Mouse (Mus musculus): ENCODE results near the gene Slc1a5. TPM values are rescaled to one million over a fixed set of nuclear protein-coding genes. Genes with fewer than 3 reads are reported as not detected.
A peak's percentile ranks its signal among the peaks of the same experiment; 100 is the strongest.

Slc1a5 gene
- polyA plus RNA-seq, 1 experiment from 2014 or later = 4.6 TPM

DNA sequence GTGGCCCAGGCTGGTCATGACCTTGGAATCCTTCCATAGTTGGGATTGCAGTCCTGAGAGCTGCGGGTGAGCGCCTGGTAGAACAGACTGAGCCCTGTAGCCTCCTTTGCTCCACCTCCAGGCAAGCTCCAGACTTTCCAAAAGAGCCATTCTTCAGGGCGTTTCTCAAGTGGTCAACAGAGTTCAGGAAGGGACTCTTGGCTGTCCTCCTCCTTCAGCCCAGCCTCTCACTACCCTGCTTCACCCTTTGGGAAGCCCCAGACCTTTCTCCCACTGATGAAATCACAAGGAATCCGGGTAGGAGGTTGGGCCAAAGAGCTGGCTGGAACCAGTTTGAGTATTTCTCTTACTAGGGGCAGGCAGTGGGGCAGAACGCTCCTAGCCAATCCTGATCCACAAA, 1.1 kb upstream of the Slc1a5 start:
- Histone ChIP-seq H3K27me3 (ENCODE audit: control insufficient read depth, insufficient read depth, low read length) (no peaks in the 10 kb centered on the region), H3K27ac (ENCODE audit: low read depth, low read length) (no peak overlapping the region), H3K9me3 (ENCODE audit: control insufficient read depth, low read length) (no peaks in the 10 kb centered on the region), H3K4me3 (ENCODE audit: low read depth, low read length) (no peak overlapping the region), H3K9ac (replicated peaks; ENCODE audit: low read depth, low read length) (no peak overlapping the region), H3K36me3 (ENCODE audit: control insufficient read depth, insufficient read depth, low read length) (no peaks in the 10 kb centered on the region), H3K4me2 (ENCODE audit: low read depth, low read length) (no peak overlapping the region), H3K4me1 (ENCODE audit: control insufficient read depth, insufficient read depth, low read length) (peaks cover 8% of the 10 kb centered on the region; the same call in 1 of the 2 replicates)
- ATAC-seq (ENCODE audit: low read depth) = no peak
- WGBS = 84% methylated on average over 5 of the region's 5 CpGs

DNA sequence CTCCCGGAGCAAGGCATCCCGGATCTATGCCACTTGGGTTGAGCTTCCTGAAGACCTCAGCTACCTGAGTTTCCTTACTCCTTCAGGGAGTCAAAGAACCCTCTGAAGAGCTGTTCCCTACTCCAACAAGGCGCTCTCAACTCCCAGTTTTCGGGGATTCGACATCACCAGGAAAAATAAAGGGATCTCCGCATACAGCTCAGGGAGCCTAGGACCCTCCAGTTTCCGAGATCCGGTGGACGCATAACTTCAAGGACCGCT, 345 bp downstream of the Slc1a5 start:
- Histone ChIP-seq H3K4me1 (ENCODE audit: control insufficient read depth, insufficient read depth, low read length) (peaks cover 8% of the 10 kb centered on the region; the same call in 1 of the 2 replicates), H3K9ac (replicated peaks; ENCODE audit: low read depth, low read length) (peak overlapping the region; percentile 37), H3K4me3 (ENCODE audit: low read depth, low read length) (peak overlapping the region; percentile 33), H3K4me2 (ENCODE audit: low read depth, low read length) (peak overlapping the region; percentile 88), H3K27ac (ENCODE audit: low read depth, low read length) (no peak overlapping the region), H3K36me3 (ENCODE audit: control insufficient read depth, insufficient read depth, low read length) (no peaks in the 10 kb centered on the region), H3K9me3 (ENCODE audit: control insufficient read depth, low read length) (no peaks in the 10 kb centered on the region), H3K27me3 (ENCODE audit: control insufficient read depth, insufficient read depth, low read length) (no peaks in the 10 kb centered on the region)
- under 1% methylated on average over 10 of the region's 10 CpGs for WGBS
- ATAC-seq (ENCODE audit: low read depth) = peak; percentile 15; the same call in 1 of the 2 replicates

DNA sequence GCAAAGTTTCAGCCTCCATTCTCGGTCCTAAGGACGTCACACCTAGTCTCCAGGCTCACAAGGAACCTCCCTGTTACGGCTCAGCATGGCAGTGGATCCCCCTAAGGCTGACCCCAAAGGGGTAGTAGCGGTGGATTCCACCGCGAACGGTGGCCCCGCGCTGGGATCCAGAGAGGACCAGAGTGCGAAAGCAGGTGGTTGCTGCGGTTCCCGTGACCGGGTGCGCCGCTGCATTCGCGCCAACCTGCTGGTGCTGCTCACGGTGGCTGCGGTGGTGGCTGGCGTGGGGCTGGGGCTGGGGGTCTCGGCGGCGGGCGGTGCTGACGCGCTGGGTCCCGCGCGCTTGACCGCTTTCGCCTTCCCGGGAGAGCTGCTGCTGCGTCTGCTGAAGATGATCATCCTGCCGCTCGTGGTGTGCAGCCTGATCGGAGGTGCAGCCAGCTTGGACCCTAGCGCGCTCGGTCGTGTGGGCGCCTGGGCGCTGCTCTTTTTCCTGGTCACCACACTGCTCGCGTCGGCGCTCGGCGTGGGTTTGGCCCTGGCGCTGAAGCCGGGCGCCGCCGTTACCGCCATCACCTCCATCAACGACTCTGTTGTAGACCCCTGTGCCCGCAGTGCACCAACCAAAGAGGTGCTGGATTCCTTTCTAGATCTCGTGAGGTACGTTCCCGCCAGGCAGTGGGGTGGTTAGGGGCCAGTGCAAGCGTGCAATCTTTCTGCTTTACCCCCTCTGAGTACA, 845 bp downstream of the Slc1a5 start:
- Histone ChIP-seq H3K4me1 (ENCODE audit: control insufficient read depth, insufficient read depth, low read length) (peaks cover 8% of the 10 kb centered on the region; the same call in 1 of the 2 replicates), H3K9me3 (ENCODE audit: control insufficient read depth, low read length) (no peaks in the 10 kb centered on the region), H3K4me2 (ENCODE audit: low read depth, low read length) (peak overlapping the region; percentile 88), H3K36me3 (ENCODE audit: control insufficient read depth, insufficient read depth, low read length) (no peaks in the 10 kb centered on the region), H3K27me3 (ENCODE audit: control insufficient read depth, insufficient read depth, low read length) (no peaks in the 10 kb centered on the region), H3K4me3 (ENCODE audit: low read depth, low read length) (peak overlapping the region; percentile 33), H3K27ac (ENCODE audit: low read depth, low read length) (no peak overlapping the region), H3K9ac (replicated peaks; ENCODE audit: low read depth, low read length) (peak overlapping the region; percentile 37)
- under 1% methylated on average over 60 of the region's 60 CpGs for WGBS
- ATAC-seq (ENCODE audit: low read depth) = peak; percentile 52

DNA sequence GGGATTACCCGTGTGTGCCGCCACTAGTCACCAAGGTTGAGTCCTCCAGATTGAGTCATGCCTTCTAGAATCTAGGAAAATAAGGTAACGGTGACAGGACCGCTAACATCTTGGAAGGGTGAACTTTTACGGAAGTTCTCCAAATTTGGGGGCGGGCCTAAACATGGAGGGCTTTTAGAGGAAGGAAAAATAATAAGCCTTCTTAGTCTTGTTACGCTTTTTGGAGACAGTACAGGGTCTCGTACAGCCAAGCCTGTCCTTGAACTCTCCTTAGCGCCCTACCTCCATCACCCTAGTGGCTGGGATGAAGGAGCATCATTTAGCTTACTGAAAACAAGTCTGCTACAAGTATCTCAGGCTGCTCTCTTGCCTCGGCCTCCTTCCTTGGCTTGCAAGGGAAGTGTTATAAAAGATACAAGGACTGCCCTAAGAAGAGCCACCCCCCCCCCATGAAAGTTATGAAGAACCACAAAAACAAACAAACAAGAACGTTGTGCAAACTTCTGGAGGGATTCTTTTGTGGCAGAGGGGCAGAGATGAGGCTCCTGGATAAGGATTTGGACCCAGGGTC, 1.5 kb downstream of the Slc1a5 start:
- Histone ChIP-seq H3K4me1 (ENCODE audit: control insufficient read depth, insufficient read depth, low read length) (peaks cover 8% of the 10 kb centered on the region; the same call in 1 of the 2 replicates), H3K4me3 (ENCODE audit: low read depth, low read length) (peak overlapping the region; percentile 33), H3K36me3 (ENCODE audit: control insufficient read depth, insufficient read depth, low read length) (no peaks in the 10 kb centered on the region), H3K27me3 (ENCODE audit: control insufficient read depth, insufficient read depth, low read length) (no peaks in the 10 kb centered on the region), H3K4me2 (ENCODE audit: low read depth, low read length) (peak overlapping the region; percentile 88), H3K9ac (replicated peaks; ENCODE audit: low read depth, low read length) (no peak overlapping the region), H3K27ac (ENCODE audit: low read depth, low read length) (no peak overlapping the region), H3K9me3 (ENCODE audit: control insufficient read depth, low read length) (no peaks in the 10 kb centered on the region)
- 5% methylated on average over 11 of the region's 11 CpGs for WGBS
- no peak for ATAC-seq (ENCODE audit: low read depth)

DNA sequence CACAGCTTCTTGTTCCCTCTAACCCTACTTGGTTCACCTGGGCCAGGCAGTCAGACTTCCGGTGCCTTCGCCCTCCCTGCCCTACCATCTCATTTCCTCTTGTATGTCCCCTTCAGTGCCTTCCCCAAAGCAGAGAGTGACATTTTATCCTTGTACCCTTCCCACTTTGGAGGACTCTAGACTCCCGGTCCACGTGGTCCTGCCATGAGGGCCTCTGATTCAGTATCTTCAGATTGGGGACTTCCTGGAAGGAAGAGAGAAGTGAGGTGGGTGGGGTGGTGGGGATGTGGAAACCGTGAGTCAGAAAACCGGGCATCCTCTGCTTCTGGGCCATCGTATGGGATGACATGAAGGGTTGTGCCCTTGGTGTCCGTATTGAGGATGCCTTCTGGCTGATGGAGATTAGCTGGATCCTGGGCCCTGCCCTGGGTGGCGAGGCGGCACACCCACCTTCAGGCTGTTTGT, 2.1 kb downstream of the Slc1a5 start:
- 28% methylated on average over 10 of the region's 10 CpGs for WGBS
- Histone ChIP-seq H3K4me3 (ENCODE audit: low read depth, low read length) (no peak overlapping the region; the same call in 1 of the 2 replicates), H3K27ac (ENCODE audit: low read depth, low read length) (no peak overlapping the region), H3K27me3 (ENCODE audit: control insufficient read depth, insufficient read depth, low read length) (no peaks in the 10 kb centered on the region), H3K4me2 (ENCODE audit: low read depth, low read length) (peak overlapping the region; percentile 88; the same call in 1 of the 2 replicates), H3K36me3 (ENCODE audit: control insufficient read depth, insufficient read depth, low read length) (no peaks in the 10 kb centered on the region), H3K9ac (replicated peaks; ENCODE audit: low read depth, low read length) (no peak overlapping the region), H3K9me3 (ENCODE audit: control insufficient read depth, low read length) (no peaks in the 10 kb centered on the region), H3K4me1 (ENCODE audit: control insufficient read depth, insufficient read depth, low read length) (peaks cover 8% of the 10 kb centered on the region; the same call in 1 of the 2 replicates)
- no peak for ATAC-seq (ENCODE audit: low read depth)

DNA sequence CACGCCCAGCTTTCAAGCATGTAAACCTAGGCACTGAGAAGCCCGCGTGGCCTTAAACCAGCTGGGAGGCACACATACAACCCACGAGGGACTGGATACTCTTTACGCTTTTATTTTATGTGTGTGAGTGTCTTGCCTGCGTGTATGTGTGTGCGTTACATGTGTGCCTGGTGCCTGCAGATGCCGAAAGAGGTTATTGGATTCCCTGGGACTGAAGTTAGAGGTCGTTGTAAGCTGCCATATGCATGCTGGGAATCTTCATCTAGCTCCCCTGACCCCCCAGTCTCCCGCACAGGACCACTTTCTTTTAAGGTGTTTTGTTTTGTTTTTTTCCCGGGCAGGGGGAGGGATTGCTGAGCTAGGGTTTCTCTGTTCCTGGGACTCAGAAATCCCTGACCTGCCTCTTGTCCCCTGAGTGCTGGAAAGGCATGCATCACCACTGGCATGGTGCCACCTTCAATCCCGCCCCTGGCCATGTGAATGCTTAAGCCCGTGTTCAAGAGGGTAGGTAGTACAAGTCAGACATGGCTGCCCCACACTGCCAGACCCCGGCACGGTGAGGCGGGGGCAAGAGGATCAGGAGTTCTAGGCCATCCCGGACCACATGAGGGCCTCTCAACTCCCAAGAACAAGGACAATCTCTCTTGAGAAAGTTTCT, 2.7 kb downstream of the Slc1a5 start:
- no peak overlapping the region for H3K4me3 ChIP-seq (ENCODE audit: low read depth, low read length)
- no peak overlapping the region for H3K27ac ChIP-seq (ENCODE audit: low read depth, low read length)
- no peaks in the 10 kb centered on the region for H3K27me3 ChIP-seq (ENCODE audit: control insufficient read depth, insufficient read depth, low read length)
- peak overlapping the region; percentile 88; the same call in 1 of the 2 replicates for H3K4me2 ChIP-seq (ENCODE audit: low read depth, low read length)
- no peak overlapping the region for H3K9ac ChIP-seq (replicated peaks; ENCODE audit: low read depth, low read length)
- no peaks in the 10 kb centered on the region for H3K9me3 ChIP-seq (ENCODE audit: control insufficient read depth, low read length)
- ATAC-seq (ENCODE audit: low read depth) = no peak
- no peaks in the 10 kb centered on the region for H3K36me3 ChIP-seq (ENCODE audit: control insufficient read depth, insufficient read depth, low read length)
- 43% methylated on average over 17 of the region's 17 CpGs for WGBS
- H3K4me1 ChIP-seq (ENCODE audit: control insufficient read depth, insufficient read depth, low read length) = peaks cover 8% of the 10 kb centered on the region; the same call in 1 of the 2 replicates

DNA sequence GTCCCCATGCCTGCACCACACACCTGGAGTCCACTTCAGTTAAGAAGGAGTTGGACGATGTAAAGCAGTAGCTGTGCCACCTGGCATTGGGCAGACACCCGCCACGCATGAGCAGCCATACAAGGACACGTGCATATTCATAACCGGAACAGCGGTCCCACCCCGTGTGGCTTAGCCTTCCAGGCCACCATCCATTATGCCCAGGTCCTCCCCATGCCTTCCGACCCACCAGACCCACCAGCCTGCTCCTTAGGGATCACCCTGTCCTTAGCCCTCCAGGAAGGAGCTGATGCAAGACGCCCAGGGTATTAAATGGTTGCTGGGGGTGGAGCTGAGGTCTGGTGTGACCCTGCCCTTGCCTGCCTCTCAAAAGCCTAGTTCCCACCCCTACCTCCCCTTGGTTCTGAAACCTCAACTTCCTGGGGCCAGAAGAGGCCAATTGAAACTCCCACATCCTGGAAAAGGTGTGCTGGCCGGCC, 3.4 kb downstream of the Slc1a5 start:
- Histone ChIP-seq H3K36me3 (ENCODE audit: control insufficient read depth, insufficient read depth, low read length) (no peaks in the 10 kb centered on the region), H3K27me3 (ENCODE audit: control insufficient read depth, insufficient read depth, low read length) (no peaks in the 10 kb centered on the region), H3K27ac (ENCODE audit: low read depth, low read length) (no peak overlapping the region), H3K4me1 (ENCODE audit: control insufficient read depth, insufficient read depth, low read length) (peaks cover 8% of the 10 kb centered on the region; the same call in 1 of the 2 replicates), H3K4me2 (ENCODE audit: low read depth, low read length) (no peak overlapping the region), H3K9ac (replicated peaks; ENCODE audit: low read depth, low read length) (no peak overlapping the region), H3K4me3 (ENCODE audit: low read depth, low read length) (no peak overlapping the region), H3K9me3 (ENCODE audit: control insufficient read depth, low read length) (no peaks in the 10 kb centered on the region)
- 61% methylated on average over 10 of the region's 10 CpGs for WGBS
- ATAC-seq (ENCODE audit: low read depth) = no peak

DNA sequence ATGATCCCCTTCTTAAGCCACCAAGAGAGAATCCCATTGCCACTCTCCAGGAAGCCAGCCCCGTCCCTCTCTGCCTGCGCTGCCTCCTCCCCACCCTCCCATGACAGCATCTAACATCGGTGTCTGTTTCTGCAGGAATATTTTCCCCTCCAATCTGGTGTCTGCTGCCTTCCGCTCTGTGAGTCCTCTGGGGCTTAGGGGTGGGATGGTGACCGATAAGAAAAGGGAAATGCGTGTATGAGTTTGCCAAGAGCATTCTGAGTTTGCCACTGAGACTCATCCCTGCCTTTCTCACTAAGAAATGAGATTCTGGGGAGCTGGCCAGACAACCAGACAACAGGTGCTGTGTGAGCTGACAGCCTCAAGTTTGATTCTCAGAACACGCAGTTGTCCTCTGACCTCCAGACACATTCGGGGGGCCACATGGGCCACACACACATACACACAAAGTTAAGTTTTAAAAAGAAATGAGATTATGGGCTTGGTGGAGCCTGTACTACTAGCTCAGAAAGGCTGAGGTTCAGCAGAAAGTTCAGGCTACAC, 4.5 kb downstream of the Slc1a5 start:
- Histone ChIP-seq H3K9me3 (ENCODE audit: control insufficient read depth, low read length) (no peaks in the 10 kb centered on the region), H3K27ac (ENCODE audit: low read depth, low read length) (no peak overlapping the region), H3K4me3 (ENCODE audit: low read depth, low read length) (no peak overlapping the region), H3K4me1 (ENCODE audit: control insufficient read depth, insufficient read depth, low read length) (peaks cover 8% of the 10 kb centered on the region; the same call in 1 of the 2 replicates), H3K36me3 (ENCODE audit: control insufficient read depth, insufficient read depth, low read length) (no peaks in the 10 kb centered on the region), H3K9ac (replicated peaks; ENCODE audit: low read depth, low read length) (no peak overlapping the region), H3K27me3 (ENCODE audit: control insufficient read depth, insufficient read depth, low read length) (no peaks in the 10 kb centered on the region), H3K4me2 (ENCODE audit: low read depth, low read length) (no peak overlapping the region)
- no peak for ATAC-seq (ENCODE audit: low read depth)
- WGBS = 79% methylated on average over 8 of the region's 8 CpGs

Data from neural tube, embryonic 14.5 days (tissue).